Mouse (Mus musculus) gastrocnemius, postnatal 14 days (tissue): ENCODE data around the gene Supt6. TPM values are rescaled to one million over a fixed set of nuclear protein-coding genes. Genes with fewer than 3 reads are reported as not detected.

Experiments used
- DNase-seq: peaks from one replicate; pipeline ENCODE4 v3.0.0; 2021; ENCODE audit warnings: mixed read lengths
- intact Hi-C: fragments of 180-260 bp; cut with DNase I; formaldehyde crosslinking; loops from one replicate; pipeline ENCODE4 v1.15.1; 2025; ENCODE audit warnings: low total_unique reads
- total RNA-seq, 2 experiments: library from RNA; stranded (reverse); gene quantifications; 2 replicates each; pipeline ENCODE4 v1.2.3; 2021

Supt6 gene
- total RNA-seq, 2 experiments from 2014 or later = 25.9 to 26.0 TPM

GRCm38 (mm10) chr11:78240193-78240857 lies 5.5 kb downstream of the Supt6 start:
- intact Hi-C loops = no loop called here
- no peak for DNase-seq

- no peak for DNase-seq
- intact Hi-C loops = no loop called here
These were observed 14.3 kb downstream of the Supt6 start for GRCm38 (mm10) chr11:78231518-78231917.

- intact Hi-C loops = no loop called here
- no peak for DNase-seq
These were observed 22.2 kb downstream of the Supt6 start for GRCm38 (mm10) chr11:78223586-78223985.

- DNase-seq = no peak
- intact Hi-C loops = no loop called here
These were observed 30.0 kb downstream of the Supt6 start for GRCm38 (mm10) chr11:78215709-78216317.

GRCm38 (mm10) chr11:78213086-78213817 lies 32.5 kb downstream of the Supt6 start:
- intact Hi-C loops = no loop called here
- DNase-seq = no peak

- intact Hi-C loops = no loop called here
- DNase-seq = no peak
These were observed 34.3 kb downstream of the Supt6 start for GRCm38 (mm10) chr11:78211513-78211912.

GRCm38 (mm10) chr11:78210615-78211014 lies 35.2 kb downstream of the Supt6 start:
- intact Hi-C loops = no loop called here
- no peak for DNase-seq

GRCm38 (mm10) chr11:78209886-78210285 lies 35.9 kb downstream of the Supt6 start:
- no peak for DNase-seq
- intact Hi-C loops = no loop called here

- intact Hi-C loops = no loop called here
- no peak for DNase-seq
These were observed 38.6 kb downstream of the Supt6 start for GRCm38 (mm10) chr11:78207190-78207589.

GRCm38 (mm10) chr11:78205361-78206206 lies 40.2 kb downstream of the Supt6 start:
- intact Hi-C loops = no loop called here
- no peak for DNase-seq

GRCm38 (mm10) chr11:78204287-78204686 lies 41.5 kb downstream of the Supt6 start:
- intact Hi-C loops = no loop called here
- DNase-seq = no peak

- intact Hi-C loops = no loop called here
- DNase-seq = no peak
These were observed 43.4 kb downstream of the Supt6 start for GRCm38 (mm10) chr11:78202372-78202771.

- intact Hi-C loops = no loop called here
These were observed 50.5 kb downstream of the Supt6 start for GRCm38 (mm10) chr11:78195101-78195863.

GRCm38 (mm10) chr11:78194411-78195100 lies 51.2 kb downstream of the Supt6 start:
- intact Hi-C loops = no loop called here

More at GRCm38 (mm10) chr11:78195101-78195863, 50.5 kb downstream of the Supt6 start:
- no peak for DNase-seq

GRCm38 (mm10) chr11:78193113-78193512 lies 52.7 kb downstream of the Supt6 start, which contains the start of gene Proca1:
Gene Proca1 (plus strand): TSS chr11:78193392.
- DNase-seq = no peak
- intact Hi-C loops = no loop called here

More at GRCm38 (mm10) chr11:78194411-78195100, 51.2 kb downstream of the Supt6 start:
- peak; percentile 78 for DNase-seq

- intact Hi-C loops = no loop called here
- no peak for DNase-seq
These were observed 55.7 kb downstream of the Supt6 start for GRCm38 (mm10) chr11:78190041-78190440.

- DNase-seq = peak; percentile 76
- intact Hi-C loops = no loop called here
These were observed 56.4 kb downstream of the Supt6 start for GRCm38 (mm10) chr11:78189234-78190040.
